Mouse (Mus musculus) small intestine, adult 2 months (tissue): Measurements from ENCODE around the gene Prkcg.

Experiments
- CTCF ChIP-seq: fragments of 200-500 bp; IDR thresholded peaks from 2 replicates; pipeline ENCODE4 v1.5.1; 2012; ENCODE audit warnings: low read depth, mild to moderate bottlenecking, control low read depth, inconsistent platforms, low read length, moderate library complexity, mixed read lengths; ENCODE audit not compliant: insufficient replicate concordance, insufficient read length; ENCODE audit errors: extremely low read depth
- POLR2A ChIP-seq: fragments of 200-500 bp; IDR thresholded peaks from 2 replicates; pipeline ENCODE4 v1.6.1; 2012; ENCODE audit warnings: low read depth, mild to moderate bottlenecking, control low read depth, inconsistent platforms, low read length, moderate library complexity

GRCm38 (mm10) chr7:3349775-3350174, 60.8 kb downstream of the Prkcg start:
- TF ChIP-seq CTCF (no peak), POLR2A (no peak)
